In the genomic region with DNA sequence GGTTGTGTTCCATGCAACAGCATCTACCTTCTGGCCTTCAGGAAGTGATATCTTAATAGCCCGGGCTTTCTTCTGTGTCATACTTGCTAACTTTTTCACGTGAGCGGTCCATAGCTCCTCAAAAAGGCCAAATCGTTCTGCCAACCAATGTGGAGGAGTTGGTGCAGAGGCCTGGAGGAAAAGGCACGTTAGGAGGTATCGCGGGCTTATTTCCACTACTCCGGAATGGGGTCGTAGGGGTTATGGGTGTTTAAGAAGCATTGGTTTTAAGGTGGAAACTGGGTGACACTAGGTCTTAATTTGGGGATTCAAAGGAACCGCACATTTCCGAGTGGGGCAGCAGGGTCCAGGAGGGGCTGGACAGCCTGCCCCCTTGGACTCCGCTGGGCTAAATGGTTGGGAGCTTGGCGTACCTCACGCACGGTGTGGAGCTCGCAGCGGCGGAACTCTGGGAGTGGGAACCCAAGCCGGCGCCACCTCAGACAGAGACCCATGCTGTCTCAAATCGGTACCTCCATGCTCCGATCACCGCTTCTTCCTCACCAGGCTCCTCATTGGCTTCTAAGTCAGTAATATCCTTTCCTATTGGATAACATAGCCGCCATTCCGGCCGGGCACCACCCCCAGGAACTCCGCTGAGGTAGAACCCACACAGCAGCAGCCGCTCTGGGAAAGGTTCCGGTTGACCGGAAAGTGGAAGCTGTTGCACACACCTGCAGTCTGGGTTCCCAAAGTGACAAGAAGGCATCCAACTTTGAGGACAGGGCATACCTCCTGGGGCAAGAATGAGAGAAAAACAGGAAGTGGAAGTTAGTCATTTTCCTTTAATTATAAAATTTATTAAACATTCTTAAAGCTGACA, we compare ENCODE assay signal across 8 mouse cellular contexts. TPM values are rescaled to one million over a fixed set of nuclear protein-coding genes. Genes with fewer than 3 reads are reported as not detected.
DNase-seq lines count a peak whose midpoint lies in the region; ATAC-seq lines count a peak whose summit lies in the region.

No protein-coding gene starts in this region.

- peak overlapping the region; percentile 52 for H3K4me2 ChIP-seq in hindbrain, embryonic 11.5 days (replicated peaks; ENCODE audit: low read depth, low read length)

- no peaks in the 10 kb centered on the region for H3K4me1 ChIP-seq in hindbrain, embryonic 11.5 days (replicated peaks; ENCODE audit: control insufficient read depth, insufficient read depth, low read length)

- H3K4me3 ChIP-seq in hindbrain, embryonic 11.5 days (ENCODE audit: low read depth, low read length): peak overlapping the region; percentile 81

- ATAC-seq in hindbrain, embryonic 11.5 days (ENCODE audit: low FRiP score): peak; percentile 98

- DNase-seq in Muller cell, postnatal 12 days (ENCODE audit: inconsistent ontology term): peak; percentile 96
- DNase-seq in cerebellum, adult 9-11 months: peak; percentile 96
- DNase-seq in frontal cortex, adult 2 months (ENCODE audit: extremely low spot score in 1 of 2, low spot score in 1 of 2): peak; percentile 95 to 98
- peak; percentile 88 for DNase-seq in hindbrain, embryonic 11.5 days (ENCODE audit: low spot score)
- DNase-seq in layer of hippocampus, postnatal 10 days (ENCODE audit: low spot score in 2 of 2): peak; percentile 96 to 97
- DNase-seq in lung, postnatal 10 days: peak; percentile 96
- peak; percentile 89 for DNase-seq in ovary, postnatal 36 days (ENCODE audit: low spot score)
- peak; percentile 92 for DNase-seq in thymus, postnatal 25 days

- no peaks in the 10 kb centered on the region for H3K9me3 ChIP-seq in hindbrain, embryonic 11.5 days (ENCODE audit: control insufficient read depth, low read length)

- H3K9ac ChIP-seq in hindbrain, embryonic 11.5 days (ENCODE audit: low read depth, low read length): peak overlapping the region; percentile 78

- peak overlapping the region; percentile 47 for H3K27ac ChIP-seq in hindbrain, embryonic 11.5 days (ENCODE audit: low read depth, low read length)

- no peaks in the 10 kb centered on the region for H3K27me3 ChIP-seq in hindbrain, embryonic 11.5 days (ENCODE audit: control insufficient read depth, insufficient read depth, low read length)

- 0 out of 2 replicates have a peak, but pooled peaks cover 3% of the 10 kb centered on the region for H3K36me3 ChIP-seq in hindbrain, embryonic 11.5 days (ENCODE audit: control insufficient read depth, insufficient read depth, low read length)

- under 1% methylated on average over 30 of the region's 30 CpGs for WGBS in hindbrain, embryonic 11.5 days

RNA-seq across cellular contexts. Expression of gene Tars2, which starts 5.4 kb away (rescaled TPM):
- 37.5 and 38.4 TPM in 2 replicates for polyA plus RNA-seq in frontal cortex, adult 2 months (2012; rRNA removed)
- 42.6 and 49.7 TPM in 2 replicates for polyA plus RNA-seq in hindbrain, embryonic 11.5 days (2014; fragmentation: Nextera tagmentation; extraction: Ambion mirVana)
- total RNA-seq in layer of hippocampus, postnatal 10 days (2021): 10 to 100 TPM; 38.0 to 39.8 TPM

RNA-seq across cellular contexts. Expression of gene Ecm1, which starts 15.2 kb away (rescaled TPM):
- 19.9 and 23.0 TPM in 2 replicates for polyA plus RNA-seq in frontal cortex, adult 2 months (2012; rRNA removed)
- 13.3 and 14.3 TPM in 2 replicates for polyA plus RNA-seq in hindbrain, embryonic 11.5 days (2014; fragmentation: Nextera tagmentation; extraction: Ambion mirVana)
- total RNA-seq in layer of hippocampus, postnatal 10 days (2021): 10 to 100 TPM in 1 of 2 experiments, 1 to 10 TPM in 1; 9.6 to 11.9 TPM

Comparison
In these comparisons a context has a peak if more than half of its experiments do, and no peak if none do; other contexts are left out.
1. Peak in every context shown above with its lines: DNase-seq, ATAC-seq, H3K4me3 ChIP-seq and H3K27ac ChIP-seq.